In the genomic region with DNA sequence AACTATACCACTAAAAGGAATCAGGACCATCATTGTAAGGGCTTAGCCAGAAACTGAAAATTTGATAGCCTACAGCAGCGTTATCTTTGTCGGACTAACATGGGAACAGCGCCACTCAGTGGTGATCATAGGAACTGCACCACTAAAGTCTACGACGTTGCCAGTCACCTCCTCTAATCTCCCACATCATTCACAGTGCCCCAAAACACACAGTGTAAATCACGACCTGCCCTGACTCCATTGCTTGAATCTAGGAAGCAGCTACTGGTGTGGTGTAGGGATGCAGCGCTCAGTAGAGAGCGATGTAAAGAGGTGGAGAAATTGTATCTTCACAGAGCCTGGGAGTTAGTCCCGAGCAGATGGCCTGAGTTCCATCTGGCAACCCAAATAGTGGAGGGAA, we compare ENCODE assay signal across 9 mouse cellular contexts. TPM values are rescaled to one million over a fixed set of nuclear protein-coding genes. Genes with fewer than 3 reads are reported as not detected.
DNase-seq lines count a peak whose midpoint lies in the region; ATAC-seq and TF ChIP-seq lines count a peak whose summit lies in the region.
"Had no signal": no experiment of that assay in that cellular context is flagged by ENCODE, and none has a peak within 500 bp of the region (broad histone marks: within the 10 kb centered on the region; RNA-seq: fewer than 3 reads in every experiment).

No protein-coding gene starts in this region.

- no peaks in the 10 kb centered on the region for H3K27me3 ChIP-seq in CH12.LX (replicated peaks)
- peaks cover 3% of the 10 kb centered on the region; the same call in 1 of the 2 replicates for H3K27me3 ChIP-seq in forebrain, embryonic 11.5 days (ENCODE audit: control insufficient read depth, insufficient read depth, low read length)
- 0 out of 2 replicates have a peak, but pooled peaks cover 2% of the 10 kb centered on the region for H3K27me3 ChIP-seq in hindbrain, embryonic 11.5 days (ENCODE audit: control insufficient read depth, insufficient read depth, low read length)
- H3K27me3 ChIP-seq in lung, postnatal 0 days (replicated peaks; ENCODE audit: insufficient read depth, low read length): no peaks in the 10 kb centered on the region

- H3K4me2 ChIP-seq in CH12.LX (ENCODE audit: insufficient read depth, low read depth, poor library complexity, severe bottlenecking): peak overlapping the region; percentile 8; the same call in 1 of the 2 replicates
- no peak overlapping the region for H3K4me2 ChIP-seq in forebrain, embryonic 11.5 days (ENCODE audit: low read depth, low read length, severe bottlenecking)
- no peak overlapping the region for H3K4me2 ChIP-seq in hindbrain, embryonic 11.5 days (replicated peaks; ENCODE audit: low read depth, low read length)
- no peak overlapping the region for H3K4me2 ChIP-seq in lung, postnatal 0 days (replicated peaks; ENCODE audit: low read depth, low read length)
- H3K4me2 ChIP-seq: heart, embryonic 13.5 days had no signal

- H3K9ac ChIP-seq in CH12.LX (ENCODE audit: insufficient read depth, low read depth): no peak overlapping the region
- H3K9ac ChIP-seq in forebrain, embryonic 11.5 days (ENCODE audit: low read length): no peak overlapping the region; the same call in 1 of the 2 replicates
- H3K9ac ChIP-seq in hindbrain, embryonic 11.5 days (ENCODE audit: low read depth, low read length): no peak overlapping the region
- no peak overlapping the region for H3K9ac ChIP-seq in lung, postnatal 0 days (replicated peaks; ENCODE audit: low read depth)
- H3K9ac ChIP-seq: heart, embryonic 13.5 days had no signal

- peak; percentile 95 to 96 for TF ChIP-seq CTCF in CH12.LX (conservative IDR thresholded peaks at IDR 0.05 in 1 of 2, IDR thresholded peaks at IDR 0.05 in 1 of 2; ENCODE audit: low read depth in 2 of 2, low read length in 2 of 2)
- peak; percentile 98 for TF ChIP-seq CTCF in lung, postnatal 0 days (IDR thresholded peaks at IDR 0.05)

- H3K27ac ChIP-seq in CH12.LX (ENCODE audit: insufficient read depth, low read depth): no peak overlapping the region
- H3K27ac ChIP-seq in forebrain, embryonic 11.5 days (ENCODE audit: low read depth, low read length): no peak overlapping the region
- no peak overlapping the region for H3K27ac ChIP-seq in hindbrain, embryonic 11.5 days (ENCODE audit: low read depth, low read length)
- H3K27ac ChIP-seq in lung, postnatal 0 days (ENCODE audit: low read length): no peak overlapping the region
- H3K27ac ChIP-seq: heart, embryonic 13.5 days had no signal

- TF ChIP-seq POLR2A in CH12.LX (IDR thresholded peaks at IDR 0.05; ENCODE audit: low read depth, low read length): no peak

- H3K79me2 ChIP-seq in CH12.LX (replicated peaks; ENCODE audit: control insufficient read depth, extremely low read depth, insufficient read depth, poor library complexity, severe bottlenecking): no peaks in the 10 kb centered on the region

- no peak for TF ChIP-seq EP300 in CH12.LX (IDR thresholded peaks at IDR 0.05; ENCODE audit: low read length)
- no peak for TF ChIP-seq EP300 in lung, postnatal 0 days (IDR thresholded peaks at IDR 0.05)

- 15% methylated on average over 9 of the region's 9 CpGs for WGBS in forebrain, embryonic 11.5 days
- 14% methylated on average over 9 of the region's 9 CpGs for WGBS in hindbrain, embryonic 11.5 days
- 12% methylated on average over 9 of the region's 9 CpGs for WGBS in lung, postnatal 0 days

- DNase-seq in CH12.LX (ENCODE audit: extremely low read depth): peak; percentile 70
- DNase-seq in c-Kit-negative CD71-positive TER-119-positive erythroid progenitor cells, embryonic 14.5 days (ENCODE audit: low read depth, low spot score): peak; percentile 25
- DNase-seq in forebrain, embryonic 11.5 days (ENCODE audit: low spot score): peak; percentile 87
- DNase-seq in hindbrain, embryonic 11.5 days (ENCODE audit: low spot score): peak; percentile 89
- peak; percentile 80 for DNase-seq in layer of hippocampus, adult 9-10 months (ENCODE audit: low spot score)
- DNase-seq in lung, postnatal 0 days (ENCODE audit: low spot score): peak; percentile 74
- peak; percentile 66 for DNase-seq in retina, adult 2 months (ENCODE audit: low read depth, low spot score)
- DNase-seq in thymus, postnatal 14 days: peak; percentile 80

- ATAC-seq in forebrain, embryonic 11.5 days (replicated peaks; ENCODE audit: low FRiP score): peak; percentile 53
- peak; percentile 45 for ATAC-seq in hindbrain, embryonic 11.5 days (ENCODE audit: low FRiP score)
- ATAC-seq in lung, postnatal 0 days: peak; percentile 61

- TF ChIP-seq RAD21 in CH12.LX (IDR thresholded peaks at IDR 0.05; ENCODE audit: low read depth, low read length): peak; percentile 96

- dilution Hi-C loops in CH12.LX (cut with MboI; ENCODE audit: extremely low pct_ligation_motif_present, extremely low pct_unique_long_range_greater_than_20kb, low sequenced_read_pairs): no loop called here

- no peaks in the 10 kb centered on the region for H3K36me3 ChIP-seq in CH12.LX (replicated peaks in 1 of 2; ENCODE audit: control insufficient read depth in 1 of 2, insufficient read depth in 1 of 2, low read length in 1 of 2)
- H3K36me3 ChIP-seq in forebrain, embryonic 11.5 days (ENCODE audit: control insufficient read depth, insufficient read depth, low read length): no peaks in the 10 kb centered on the region
- no peaks in the 10 kb centered on the region for H3K36me3 ChIP-seq in hindbrain, embryonic 11.5 days (ENCODE audit: control insufficient read depth, insufficient read depth, low read length)
- no peaks in the 10 kb centered on the region for H3K36me3 ChIP-seq in lung, postnatal 0 days (ENCODE audit: insufficient read depth, low read length)
- H3K36me3 ChIP-seq: heart, embryonic 13.5 days had no signal

- peaks cover 3% of the 10 kb centered on the region for H3K9me3 ChIP-seq in CH12.LX (replicated peaks; ENCODE audit: low read length)
- H3K9me3 ChIP-seq in forebrain, embryonic 11.5 days (ENCODE audit: control insufficient read depth, low read length): no peaks in the 10 kb centered on the region
- no peaks in the 10 kb centered on the region for H3K9me3 ChIP-seq in hindbrain, embryonic 11.5 days (ENCODE audit: control insufficient read depth, low read length)
- no peaks in the 10 kb centered on the region for H3K9me3 ChIP-seq in lung, postnatal 0 days (ENCODE audit: low read length)
- H3K9me3 ChIP-seq: heart, embryonic 13.5 days had no signal

- in situ Hi-C loops in CH12.LX (cut with MboI; ENCODE audit: low pct_ligation_motif_present, low pct_unique_long_range_greater_than_20kb, low sequenced_read_pairs): loop anchor here (5.0 to 25.0 kb wide), 3 partner anchors 104 to 324 kb away; partner anchors contain the start of gene Msmo1

- H3K4me3 ChIP-seq in CH12.LX (replicated peaks in 1 of 3; ENCODE audit: low read depth in 2 of 3, low read length in 2 of 3, poor library complexity in 1 of 3): no peak overlapping the region
- no peak overlapping the region for H3K4me3 ChIP-seq in forebrain, embryonic 11.5 days (ENCODE audit: low read depth, low read length)
- H3K4me3 ChIP-seq in hindbrain, embryonic 11.5 days (ENCODE audit: low read depth, low read length): no peak overlapping the region
- H3K4me3 ChIP-seq in lung, postnatal 0 days (ENCODE audit: low read depth, low read length): no peak overlapping the region
- H3K4me3 ChIP-seq: heart, embryonic 13.5 days had no signal

- H3K4me1 ChIP-seq in CH12.LX (ENCODE audit: control insufficient read depth in 1 of 2, insufficient read depth in 2 of 2): peaks cover 7 to 15% of the 10 kb centered on the region in 2 experiments
- no peaks in the 10 kb centered on the region for H3K4me1 ChIP-seq in forebrain, embryonic 11.5 days (replicated peaks; ENCODE audit: control insufficient read depth, insufficient read depth, low read length)
- H3K4me1 ChIP-seq in hindbrain, embryonic 11.5 days (replicated peaks; ENCODE audit: control insufficient read depth, insufficient read depth, low read length): no peaks in the 10 kb centered on the region
- H3K4me1 ChIP-seq in lung, postnatal 0 days (ENCODE audit: insufficient read depth, low read depth, low read length): no peaks in the 10 kb centered on the region
- H3K4me1 ChIP-seq: heart, embryonic 13.5 days had no signal

TF ChIP-seq in CH12.LX, 34 proteins besides CTCF, POLR2A, EP300 and RAD21 (continues in another document):
- no peak for TF ChIP-seq MXI1 (IDR thresholded peaks at IDR 0.05; ENCODE audit: low read depth, low read length)
- no peak for TF ChIP-seq UBTF (IDR thresholded peaks at IDR 0.05; ENCODE audit: low read depth, low read length)
- no peak for TF ChIP-seq ETS1 (conservative IDR thresholded peaks at IDR 0.05; ENCODE audit: low read depth, low read length)
- no peak for TF ChIP-seq MAZ (IDR thresholded peaks at IDR 0.05; ENCODE audit: low read depth, low read length)
- no peak for TF ChIP-seq MAX (IDR thresholded peaks at IDR 0.05; ENCODE audit: low read length)
- TF ChIP-seq NRF1 (IDR thresholded peaks at IDR 0.05; ENCODE audit: low read depth, low read length): no peak
- no peak for TF ChIP-seq ZMIZ1 (IDR thresholded peaks at IDR 0.05; ENCODE audit: low read depth, low read length)
- no peak for TF ChIP-seq MAFK (IDR thresholded peaks at IDR 0.05; ENCODE audit: insufficient replicate concordance, low read length)
- TF ChIP-seq NELFE (IDR thresholded peaks at IDR 0.05; ENCODE audit: low read depth, low read length): 0 out of 2 replicates have a peak, but pooled peaks have one; percentile 42
- no peak for TF ChIP-seq IRF4 (IDR thresholded peaks at IDR 0.05; ENCODE audit: low read depth, low read length)
- no peak for TF ChIP-seq USF1 (IDR thresholded peaks at IDR 0.05; ENCODE audit: low read depth, low read length)
- no peak for TF ChIP-seq RCOR1 (conservative IDR thresholded peaks at IDR 0.05; ENCODE audit: low read depth, low read length)
- TF ChIP-seq JUND (conservative IDR thresholded peaks at IDR 0.05; ENCODE audit: low read depth, low read length): 0 out of 2 replicates have a peak, but pooled peaks have one; percentile 8

RNA-seq across cellular contexts. Expression of gene Tmem192, which starts 5.5 kb away (rescaled TPM):
- total RNA-seq in CH12.LX (2012; rRNA removed): 17.2 and 20.6 TPM in 2 replicates
- 15.7 and 19.5 TPM in 2 replicates for total RNA-seq in CH12.LX (2014; rRNA removed)
- 69.7 and 72.1 TPM in 2 replicates for polyA plus RNA-seq in CH12.LX (2012; ENCODE audit: insufficient read length, low read depth)
- polyA plus RNA-seq in forebrain, embryonic 11.5 days (2014; fragmentation: Nextera tagmentation; extraction: Ambion mirVana): 14.0 and 17.4 TPM in 2 replicates
- 18.6 and 19.3 TPM in 2 replicates for polyA plus RNA-seq in hindbrain, embryonic 11.5 days (2014; fragmentation: Nextera tagmentation; extraction: Ambion mirVana)
- 26.4 and 34.4 TPM in 2 replicates for polyA plus RNA-seq in lung, postnatal 0 days (2015; fragmentation: Nextera tagmentation; extraction: Ambion mirVana)

RNA-seq across cellular contexts. Expression of gene Trim75, which starts 46.1 kb away (rescaled TPM):
- not detected in 2 replicates for total RNA-seq in CH12.LX (2012; rRNA removed)
- total RNA-seq in CH12.LX (2014; rRNA removed): not detected in 2 replicates
- 0.07 TPM in 1 of 2 replicates, not detected in the other for polyA plus RNA-seq in CH12.LX (2012; ENCODE audit: insufficient read length, low read depth)
- polyA plus RNA-seq in forebrain, embryonic 11.5 days (2014; fragmentation: Nextera tagmentation; extraction: Ambion mirVana): 0.19 TPM in 1 of 2 replicates, not detected in the other
- not detected in 2 replicates for polyA plus RNA-seq in hindbrain, embryonic 11.5 days (2014; fragmentation: Nextera tagmentation; extraction: Ambion mirVana)
- polyA plus RNA-seq in lung, postnatal 0 days (2015; fragmentation: Nextera tagmentation; extraction: Ambion mirVana): not detected in 2 replicates
- polyA plus RNA-seq: heart, embryonic 13.5 days had no signal

Comparison
In these comparisons a context has a peak if more than half of its experiments do, and no peak if none do; other contexts are left out.
1. DNase-seq: peak in every context shown above with its lines; median percentile 89 in hindbrain, embryonic 11.5 days; 87 in forebrain, embryonic 11.5 days; 80 in layer of hippocampus, adult 9-10 months; 80 in thymus, postnatal 14 days; 74 in lung, postnatal 0 days; 70 in CH12.LX; 66 in retina, adult 2 months; 25 in c-Kit-negative CD71-positive TER-119-positive erythroid progenitor cells, embryonic 14.5 days.